Mouse (Mus musculus) forebrain, postnatal 0 days (tissue): Measurements from ENCODE around the gene Krt35. TPM values are rescaled to one million over a fixed set of nuclear protein-coding genes. Genes with fewer than 3 reads are reported as not detected.

ENCODE experiments used
- ATAC-seq: fragments of 200-750 bp; cut with Nextera tagmentation; 2 replicates; pipeline ENCODE4 v1.8.0; 2017; ENCODE audit warnings: mild to moderate bottlenecking, moderate library complexity
- DNase-seq: peaks from one replicate; pipeline ENCODE4 v3.0.0-alpha.2; 2015
- H3K27ac ChIP-seq: fragments of 300-500 bp; sonication (generic); 2 replicates; pipeline ENCODE4 v1.5.1; 2014; ENCODE audit warnings: low read depth, mild to moderate bottlenecking, antibody characterized with exemption, low read length, moderate library complexity, mixed read lengths
- H3K27me3 ChIP-seq: fragments of 300-500 bp; sonication (generic); 2 replicates; pipeline ENCODE4 v1.6.1; 2014; ENCODE audit warnings: mild to moderate bottlenecking, low read length, mixed read lengths; ENCODE audit not compliant: insufficient read depth
- H3K36me3 ChIP-seq: fragments of 300-500 bp; sonication (generic); 2 replicates; pipeline ENCODE4 v1.6.1; 2014; ENCODE audit warnings: mild to moderate bottlenecking, moderate library complexity; ENCODE audit not compliant: insufficient read depth
- H3K4me1 ChIP-seq: fragments of 300-500 bp; sonication (generic); 2 replicates; pipeline ENCODE4 v1.6.1; 2014; ENCODE audit warnings: antibody characterized with exemption; ENCODE audit not compliant: insufficient read depth
- H3K4me2 ChIP-seq: fragments of 300-500 bp; sonication (generic); 2 replicates; pipeline ENCODE4 v1.6.1; 2014; ENCODE audit warnings: low read depth, mild to moderate bottlenecking, moderate library complexity
- H3K4me3 ChIP-seq: fragments of 300-500 bp; sonication (generic); 2 replicates; pipeline ENCODE4 v1.5.1; 2014; ENCODE audit warnings: low read depth, low read length, mixed read lengths
- H3K9ac ChIP-seq: fragments of 300-500 bp; sonication (generic); 2 replicates; pipeline ENCODE4 v1.6.1; 2014; ENCODE audit warnings: mild to moderate bottlenecking
- H3K9me3 ChIP-seq: fragments of 300-500 bp; sonication (generic); 2 replicates; pipeline ENCODE4 v1.6.1; 2016; ENCODE audit warnings: low read length
- CTCF ChIP-seq: sonication (generic); IDR thresholded peaks from 2 replicates; pipeline ENCODE4 v1.5.1; 2016; ENCODE audit warnings: antibody characterized with exemption, control low read depth, low read depth
- WGBS: fragments of 180-500 bp; shearing (Covaris S2); extraction: QIAGEN DNeasy Blood & Tissue Kit; methylation state at CpG from one replicate; pipeline ENCODE4 v1.1.7; 2014; 5-methylcytosine and 5-hydroxymethylcytosine counted together
- polyA plus RNA-seq: library from polyadenylated mRNA; unstranded; fragments of >200 nt; fragmentation: Nextera tagmentation; extraction: Ambion mirVana; gene quantifications from 2 replicates; pipeline ENCODE4 v1.2.1, GENCODE M21; 2015
- total RNA-seq: library from RNA; depleted of rRNA; stranded (reverse); fragments of >200 nt; gene quantifications from 2 replicates; pipeline ENCODE4 v1.2.3, GENCODE M21; 2014

Gene Krt35
- total and polyA plus RNA-seq, 2 experiments from 2014 or later = not detected

DNA sequence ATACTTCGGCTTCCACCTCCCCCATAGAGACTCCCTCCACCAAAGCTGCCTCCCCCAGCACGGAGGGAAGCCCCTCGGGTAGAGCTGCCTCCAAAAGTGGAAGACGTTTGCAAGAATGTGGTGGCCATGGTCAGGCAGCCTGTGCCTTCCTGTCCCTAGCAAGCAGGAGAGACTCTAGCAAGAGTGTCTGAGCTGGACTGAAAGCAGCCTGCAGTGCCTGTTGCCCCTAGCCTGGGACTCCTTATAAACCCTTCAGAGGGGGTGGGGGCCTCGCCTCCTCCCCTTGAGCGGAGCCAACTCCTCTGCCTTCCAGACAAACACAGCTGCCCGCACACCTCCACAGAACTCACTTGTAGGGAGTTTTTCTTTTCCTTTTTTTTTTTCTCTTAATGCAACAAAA is 39.7 kb upstream of the Krt35 start, which contains the start of gene Krt15:
Gene Krt15, minus strand, starts transcription at position 198 of the 400 bp plus-strand sequence.
- ATAC-seq (no peak), DNase-seq (no peak)
- H3K4me2 ChIP-seq = no peak within 1 kb of the TSS
- TF ChIP-seq CTCF = no peak
- no peaks in the 10 kb centered on the region for H3K36me3 ChIP-seq
- H3K27me3 ChIP-seq = no peaks in the 10 kb centered on the region
- H3K27ac ChIP-seq = no peak within 1 kb of the TSS
- WGBS = 60% methylated on average over 7 of the region's 7 CpGs
- H3K9me3 ChIP-seq = no peaks in the 10 kb centered on the region
- H3K4me3 ChIP-seq = no peak within 1 kb of the TSS
- no peak within 1 kb of the TSS for H3K9ac ChIP-seq
- H3K4me1 ChIP-seq = no peaks in the 10 kb centered on the region

GRCm38 (mm10) chr11:100124901-100125300 is 28.9 kb upstream of the Krt35 start:
- TF ChIP-seq CTCF = no peak
- Histone ChIP-seq H3K9me3 (no peaks in the 10 kb centered on the region), H3K27ac (no peak overlapping the region), H3K36me3 (no peaks in the 10 kb centered on the region), H3K27me3 (no peaks in the 10 kb centered on the region), H3K4me2 (no peak overlapping the region), H3K9ac (no peak overlapping the region), H3K4me1 (no peaks in the 10 kb centered on the region), H3K4me3 (no peak overlapping the region)
- 82% methylated on average over 7 of the region's 7 CpGs for WGBS
- ATAC-seq = no peak
- DNase-seq = no peak

DNA sequence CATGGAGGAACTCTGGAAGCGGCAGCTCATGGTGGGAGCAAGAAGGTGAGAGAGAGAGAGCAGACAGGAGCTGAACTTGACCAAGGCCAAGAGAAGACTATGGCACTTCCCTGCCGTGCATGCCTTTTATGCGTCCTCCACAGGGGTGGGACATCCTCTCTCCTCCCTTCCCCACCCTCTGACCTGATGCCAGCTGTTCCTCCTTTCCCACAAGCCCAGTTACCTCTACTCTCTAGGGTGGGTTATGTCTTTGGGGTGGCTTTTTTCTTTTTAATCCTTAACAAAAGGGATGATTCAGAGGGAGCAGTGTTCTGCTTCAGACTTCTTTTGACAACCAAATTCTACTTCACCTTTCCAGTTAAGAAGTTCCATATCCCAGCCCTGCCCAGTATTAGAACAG is 25.4 kb upstream of the Krt35 start, which contains the start of gene Krt13:
Gene Krt13, minus strand, starts transcription at position 101 of the 400 bp plus-strand sequence.
- DNase-seq (no peak), ATAC-seq (no peak)
- H3K9me3 ChIP-seq = no peaks in the 10 kb centered on the region
- no peak within 1 kb of the TSS for H3K4me3 ChIP-seq
- H3K4me2 ChIP-seq = no peak within 1 kb of the TSS
- H3K36me3 ChIP-seq = no peaks in the 10 kb centered on the region
- H3K4me1 ChIP-seq = no peaks in the 10 kb centered on the region
- H3K27ac ChIP-seq = no peak within 1 kb of the TSS
- 86% methylated on average over 3 of the region's 3 CpGs for WGBS
- H3K9ac ChIP-seq = no peak within 1 kb of the TSS
- TF ChIP-seq CTCF = no peak
- H3K27me3 ChIP-seq = no peaks in the 10 kb centered on the region

DNA sequence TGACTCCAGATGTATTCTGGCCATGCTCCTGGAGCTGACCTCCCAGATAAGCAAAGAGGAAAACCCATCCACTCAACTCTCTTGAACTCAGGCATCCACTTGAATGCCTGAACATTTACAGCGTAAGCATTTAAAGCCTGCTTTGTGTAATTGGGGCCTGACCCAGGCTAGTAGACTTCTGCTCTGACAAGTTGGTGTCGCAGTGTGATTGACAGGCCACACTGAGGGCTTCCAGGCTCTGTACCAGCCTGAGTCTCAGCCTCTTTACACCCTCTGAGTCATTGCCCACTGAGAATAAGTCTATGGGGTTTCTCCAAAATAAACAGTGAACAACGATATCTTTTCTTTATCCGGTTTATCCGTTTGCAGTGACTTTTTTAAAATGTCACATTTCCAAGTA is 24.3 kb upstream of the Krt35 start:
- ATAC-seq (no peak), DNase-seq (no peak)
- WGBS = 89% methylated on average over 5 of the region's 5 CpGs
- TF ChIP-seq CTCF = no peak
- H3K27me3 ChIP-seq = no peaks in the 10 kb centered on the region
- H3K4me3 ChIP-seq = no peak overlapping the region
- H3K27ac ChIP-seq = no peak overlapping the region
- no peaks in the 10 kb centered on the region for H3K9me3 ChIP-seq
- H3K4me2 ChIP-seq = no peak overlapping the region
- H3K36me3 ChIP-seq = no peaks in the 10 kb centered on the region
- H3K4me1 ChIP-seq = no peaks in the 10 kb centered on the region
- H3K9ac ChIP-seq = no peak overlapping the region

DNA sequence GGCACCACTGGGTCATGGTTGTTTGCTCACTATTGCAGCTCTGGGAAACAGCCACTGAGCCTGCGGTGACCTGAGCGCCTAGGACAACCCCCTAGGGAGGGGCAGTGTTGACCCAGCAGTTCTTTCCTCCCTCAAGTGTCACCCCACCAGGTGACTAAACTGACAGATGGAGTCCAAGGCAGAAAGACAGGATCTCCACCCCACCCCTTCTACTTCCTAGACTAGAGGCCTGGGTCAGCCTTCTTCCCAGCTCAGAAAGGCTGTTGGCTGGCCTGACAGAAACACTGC is 17.6 kb upstream of the Krt35 start:
- H3K9me3 ChIP-seq = no peaks in the 10 kb centered on the region
- TF ChIP-seq CTCF = no peak
- H3K27me3 ChIP-seq = no peaks in the 10 kb centered on the region
- H3K4me3 ChIP-seq = no peak overlapping the region
- no peak overlapping the region for H3K4me2 ChIP-seq
- no peak overlapping the region for H3K27ac ChIP-seq
- 95% methylated on average over 2 of the region's 2 CpGs for WGBS
- no peak for DNase-seq
- ATAC-seq = no peak
- no peaks in the 10 kb centered on the region for H3K36me3 ChIP-seq
- no peaks in the 10 kb centered on the region for H3K4me1 ChIP-seq
- no peak overlapping the region for H3K9ac ChIP-seq

DNA sequence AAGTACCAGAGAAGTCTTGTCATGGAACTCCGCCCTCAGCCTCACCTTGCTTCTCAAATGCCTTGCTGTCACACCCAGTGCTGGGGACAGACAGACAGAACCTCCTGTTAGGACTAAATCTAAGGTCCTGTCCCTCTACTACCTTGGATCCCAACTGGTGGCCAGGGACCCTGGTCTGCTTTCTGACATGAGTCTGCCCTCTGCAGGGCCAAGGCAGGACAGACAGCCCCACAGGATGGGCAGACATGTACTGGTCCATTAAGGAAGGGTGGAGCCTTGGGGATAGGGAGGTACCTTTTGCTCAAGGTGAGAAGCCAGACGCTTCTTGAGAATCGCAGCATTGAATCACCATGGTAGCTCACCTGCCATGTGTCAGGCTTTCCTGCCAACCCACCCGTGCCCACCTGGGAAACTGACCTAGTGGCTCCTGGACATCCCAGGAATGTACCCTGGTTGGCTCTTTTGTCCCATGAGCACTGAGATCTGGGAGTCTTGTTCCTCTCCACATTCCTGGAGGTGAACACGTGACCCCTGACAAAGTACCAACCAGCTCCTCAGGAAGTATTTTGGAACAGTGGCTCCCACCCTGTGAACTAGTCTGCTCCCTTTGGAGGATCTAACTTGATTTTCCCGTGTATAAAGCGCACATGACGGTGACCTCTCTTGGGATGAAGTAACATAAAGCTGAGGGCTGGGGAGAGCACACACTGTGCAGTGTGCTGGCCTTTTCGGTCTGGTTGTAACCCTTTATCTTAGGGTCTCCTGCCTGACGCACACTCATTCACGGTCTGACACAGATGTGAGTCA is 17.1 kb upstream of the Krt35 start:
- Histone ChIP-seq H3K27me3 (no peaks in the 10 kb centered on the region), H3K9ac (no peak overlapping the region), H3K27ac (no peak overlapping the region), H3K4me1 (no peaks in the 10 kb centered on the region), H3K9me3 (no peaks in the 10 kb centered on the region), H3K4me3 (no peak overlapping the region), H3K4me2 (no peak overlapping the region), H3K36me3 (no peaks in the 10 kb centered on the region)
- 91% methylated on average over 11 of the region's 11 CpGs for WGBS
- no peak for ATAC-seq
- TF ChIP-seq CTCF = no peak
- no peak for DNase-seq

DNA sequence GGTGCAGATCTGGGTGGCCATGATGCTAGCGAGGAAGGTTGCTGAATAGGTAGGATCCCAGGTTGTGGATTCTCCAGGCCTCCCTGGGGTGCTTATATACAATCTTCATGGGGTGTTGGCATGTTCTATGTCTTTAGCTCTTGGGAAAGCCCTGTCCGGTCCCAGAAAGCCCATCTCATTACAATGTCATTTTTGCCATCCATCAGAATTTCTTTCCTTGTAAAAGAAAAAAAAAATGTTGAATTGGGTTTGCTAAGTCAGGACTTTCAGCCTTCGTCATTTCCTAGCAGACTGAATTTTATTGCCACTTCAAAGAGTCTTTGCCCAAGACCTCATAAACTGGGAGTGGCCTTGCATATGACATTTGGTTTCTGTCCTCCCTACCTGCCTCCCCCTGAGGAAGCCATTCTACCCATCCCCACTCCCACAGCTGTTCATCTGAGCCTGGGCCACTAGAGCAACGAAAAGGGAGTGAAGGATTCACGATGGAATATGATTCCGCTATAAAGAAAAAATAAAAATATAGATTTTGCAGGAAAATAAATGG is 9.6 kb upstream of the Krt35 start, which contains the start of gene Krt36:
Gene Krt36, minus strand, starts transcription at position 51 of the 547 bp plus-strand sequence.
- no peak within 1 kb of the TSS for H3K27ac ChIP-seq
- TF ChIP-seq CTCF = no peak
- H3K27me3 ChIP-seq = no peaks in the 10 kb centered on the region
- H3K4me2 ChIP-seq = no peak within 1 kb of the TSS
- H3K36me3 ChIP-seq = no peaks in the 10 kb centered on the region
- no peak within 1 kb of the TSS for H3K9ac ChIP-seq
- no peak within 1 kb of the TSS for H3K4me3 ChIP-seq
- no peak for ATAC-seq
- H3K9me3 ChIP-seq = no peaks in the 10 kb centered on the region
- H3K4me1 ChIP-seq = no peaks in the 10 kb centered on the region
- 91% methylated on average over 6 of the region's 6 CpGs for WGBS
- DNase-seq = no peak
